ENCODE assay signal across 8 mouse cellular contexts in the genomic region with DNA sequence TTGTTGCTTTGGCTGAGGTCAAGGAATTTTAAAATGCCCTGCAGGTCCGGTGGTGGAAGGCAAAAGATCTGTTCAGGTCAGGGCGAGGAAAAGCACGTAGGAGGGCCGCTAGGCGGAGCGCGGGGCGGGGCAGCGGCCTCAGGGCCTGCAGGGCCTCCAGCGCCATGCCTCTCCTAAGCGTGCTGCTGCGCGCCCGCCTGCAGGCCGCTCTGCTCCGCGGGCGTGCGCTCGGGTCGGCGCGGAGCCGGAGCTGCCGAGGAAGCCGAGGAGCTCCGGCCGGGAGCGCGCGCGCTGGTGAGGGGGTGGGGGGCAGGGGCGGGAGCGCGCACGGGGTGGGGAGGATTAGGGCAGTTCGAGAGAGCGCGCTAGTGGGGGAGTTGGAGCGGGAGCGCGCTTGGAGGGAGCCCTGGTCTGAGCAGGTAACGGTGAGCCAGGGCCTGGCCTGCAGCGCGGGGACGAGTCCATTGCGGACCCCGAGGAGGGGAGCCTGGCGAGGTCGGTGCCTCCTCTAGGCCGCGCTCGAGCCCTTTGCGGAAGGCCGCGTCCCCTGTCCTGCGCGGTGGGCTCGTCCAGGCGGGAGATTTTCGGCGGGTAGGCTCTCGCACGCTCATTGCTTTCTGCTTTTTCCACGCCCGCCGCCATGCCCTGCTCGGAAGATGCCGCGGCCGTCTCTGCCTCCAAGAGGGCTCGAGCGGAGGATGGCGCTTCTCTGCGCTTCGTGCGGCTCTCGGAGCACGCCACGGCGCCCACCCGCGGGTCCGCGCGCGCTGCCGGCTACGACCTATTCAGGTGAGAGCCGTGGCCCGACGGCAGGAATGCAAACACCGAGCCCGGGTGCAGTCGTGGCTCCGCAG. TPM values are rescaled to one million over a fixed set of nuclear protein-coding genes. Genes with fewer than 3 reads are reported as not detected.
DNase-seq lines count a peak whose midpoint lies in the region; ATAC-seq and TF ChIP-seq lines count a peak whose summit lies in the region.

A gene (plus strand): TSS at position 83 of the 854 bp plus-strand sequence.

- no peaks in the 10 kb centered on the region for H3K9me3 ChIP-seq in erythroblast, embryonic 14.5 days (ENCODE audit: control insufficient read depth, low read length)
- H3K9me3 ChIP-seq in heart, embryonic 11.5 days (replicated peaks; ENCODE audit: control insufficient read depth, low read length) = no peaks in the 10 kb centered on the region
- no peaks in the 10 kb centered on the region for H3K9me3 ChIP-seq in kidney, embryonic 16.5 days (ENCODE audit: low read length)

- H3K4me1 ChIP-seq in erythroblast, embryonic 14.5 days (ENCODE audit: control insufficient read depth) = peaks cover 50% of the 10 kb centered on the region
- peaks cover 12% of the 10 kb centered on the region for H3K4me1 ChIP-seq in heart, embryonic 11.5 days (ENCODE audit: control insufficient read depth, insufficient read depth, low read length)
- peaks cover 34% of the 10 kb centered on the region for H3K4me1 ChIP-seq in kidney, embryonic 16.5 days (ENCODE audit: insufficient read depth, low read length)
- H3K4me1 ChIP-seq in liver, adult 2 months (ENCODE audit: control insufficient read depth, insufficient read depth, low read length) = peaks cover 7% of the 10 kb centered on the region

- H3K79me3 ChIP-seq in C2C12 (ENCODE audit: low read depth) = peaks cover 44% of the 10 kb centered on the region

- peaks cover 34% of the 10 kb centered on the region for H3K36me3 ChIP-seq in C2C12 (ENCODE audit: control insufficient read depth, insufficient read depth)
- peaks cover 41% of the 10 kb centered on the region for H3K36me3 ChIP-seq in erythroblast, embryonic 14.5 days (ENCODE audit: control insufficient read depth)
- peaks cover 15% of the 10 kb centered on the region for H3K36me3 ChIP-seq in heart, embryonic 11.5 days (ENCODE audit: control insufficient read depth, insufficient read depth, low read length)
- H3K36me3 ChIP-seq in kidney, embryonic 16.5 days (ENCODE audit: insufficient read depth, low read length) = peaks cover 17% of the 10 kb centered on the region; the same call in 1 of the 2 replicates
- H3K36me3 ChIP-seq in liver, adult 2 months (ENCODE audit: control insufficient read depth, insufficient read depth, low read length) = no peaks in the 10 kb centered on the region
- peaks cover 7% of the 10 kb centered on the region for H3K36me3 ChIP-seq in myocyte (ENCODE audit: control insufficient read depth, insufficient read depth)
- no peaks in the 10 kb centered on the region for H3K36me3 ChIP-seq in splenic B cell, adult 2 months (ENCODE audit: control insufficient read depth, insufficient read depth, low read length, poor library complexity, severe bottlenecking)

- peak within 1 kb of the TSS; percentile 76 for H3K27ac ChIP-seq in heart, embryonic 11.5 days (ENCODE audit: low read depth, low read length)
- H3K27ac ChIP-seq in kidney, embryonic 16.5 days (ENCODE audit: low read length) = peak within 1 kb of the TSS; percentile 92
- peak within 1 kb of the TSS; percentile 18; the same call in 1 of the 2 replicates for H3K27ac ChIP-seq in liver, adult 2 months (replicated peaks; ENCODE audit: insufficient read depth, low read depth, low read length)

- peak within 1 kb of the TSS; percentile 75 for H3K9ac ChIP-seq in heart, embryonic 11.5 days (ENCODE audit: low read depth, low read length)
- H3K9ac ChIP-seq in kidney, embryonic 16.5 days (replicated peaks; ENCODE audit: low read length) = peak within 1 kb of the TSS; percentile 88
- H3K9ac ChIP-seq in liver, adult 2 months (ENCODE audit: low read depth, low read length) = peak within 1 kb of the TSS; percentile 70

- H3K27me3 ChIP-seq in C2C12 (ENCODE audit: control insufficient read depth, insufficient read depth, insufficient read length) (no peaks in the 10 kb centered on the region), myocyte (ENCODE audit: control insufficient read depth, insufficient read depth, insufficient read length) (no peaks in the 10 kb centered on the region)
- no peaks in the 10 kb centered on the region for H3K27me3 ChIP-seq in erythroblast, embryonic 14.5 days (ENCODE audit: control insufficient read depth)
- no peaks in the 10 kb centered on the region for H3K27me3 ChIP-seq in heart, embryonic 11.5 days (ENCODE audit: control insufficient read depth, insufficient read depth, low read length)
- no peaks in the 10 kb centered on the region for H3K27me3 ChIP-seq in kidney, embryonic 16.5 days (ENCODE audit: insufficient read depth, low read length)
- H3K27me3 ChIP-seq in liver, adult 2 months (ENCODE audit: control insufficient read depth, insufficient read depth, low read length) = no peaks in the 10 kb centered on the region
- no peaks in the 10 kb centered on the region for H3K27me3 ChIP-seq in splenic B cell, adult 2 months (ENCODE audit: control insufficient read depth, insufficient read depth, low read length, poor library complexity, severe bottlenecking)

- under 1% methylated on average over 95 of the region's 96 CpGs for WGBS in heart, embryonic 11.5 days (ENCODE audit: insufficient replicate concordance)
- under 1% methylated on average over 96 of the region's 96 CpGs for WGBS in kidney, embryonic 16.5 days
- under 1% methylated on average over 96 of the region's 96 CpGs for WGBS in liver, adult 2 months

- TF ChIP-seq CTCF in C2C12 (IDR thresholded peaks at IDR 0.05; ENCODE audit: control insufficient read depth, insufficient read depth, insufficient read length) = no peak
- peak; percentile 35; the same call in 1 of the 2 replicates for TF ChIP-seq CTCF in brain, embryonic 14.5 days (IDR thresholded peaks at IDR 0.05; ENCODE audit: borderline replicate concordance, extremely low read depth, insufficient read depth, insufficient read length)
- peak; percentile 59 for TF ChIP-seq CTCF in liver, adult 2 months (IDR thresholded peaks at IDR 0.05; ENCODE audit: low read depth, low read length)

- H3ac ChIP-seq in C2C12 (ENCODE audit: control insufficient read depth, insufficient read length, low read depth) = peak within 1 kb of the TSS; percentile 67
- H3ac ChIP-seq in myocyte (ENCODE audit: control insufficient read depth, insufficient read length) = peak within 1 kb of the TSS; percentile 41

- H3K4me3 ChIP-seq in C2C12 (ENCODE audit: insufficient read depth, poor library complexity, severe bottlenecking) (peak within 1 kb of the TSS; percentile 78), myocyte (peak within 1 kb of the TSS; percentile 66)
- H3K4me3 ChIP-seq in erythroblast, embryonic 14.5 days (replicated peaks) = peak within 1 kb of the TSS; percentile 87
- peak within 1 kb of the TSS; percentile 60 for H3K4me3 ChIP-seq in heart, embryonic 11.5 days (ENCODE audit: low read depth, low read length)
- peak within 1 kb of the TSS; percentile 77 for H3K4me3 ChIP-seq in kidney, embryonic 16.5 days (ENCODE audit: low read length)
- H3K4me3 ChIP-seq in liver, adult 2 months (ENCODE audit: insufficient read depth, low read depth, low read length) = peak within 1 kb of the TSS; percentile 70

- H3K79me2 ChIP-seq in C2C12 (ENCODE audit: control insufficient read depth, insufficient read depth) (peaks cover 54% of the 10 kb centered on the region), myocyte (ENCODE audit: control insufficient read depth, insufficient read depth) (peaks cover 36% of the 10 kb centered on the region)
- H3K79me2 ChIP-seq in liver, adult 2 months (ENCODE audit: control insufficient read depth, insufficient read depth, low read length) = no peaks in the 10 kb centered on the region

- peak; percentile 99 for ATAC-seq in heart, embryonic 11.5 days (replicated peaks; ENCODE audit: insufficient number of reproducible peaks, low FRiP score, low TSS enrichment)
- peak; percentile 99 for ATAC-seq in kidney, embryonic 16.5 days (ENCODE audit: low FRiP score, low TSS enrichment)

- H3K4me2 ChIP-seq in heart, embryonic 11.5 days = peak within 1 kb of the TSS; percentile 69
- peak within 1 kb of the TSS; percentile 54 for H3K4me2 ChIP-seq in kidney, embryonic 16.5 days (replicated peaks; ENCODE audit: low read depth, low read length)
- H3K4me2 ChIP-seq in myocyte (ENCODE audit: low read depth) = peak within 1 kb of the TSS; percentile 86

- peak; percentile 62 for TF ChIP-seq POLR2A in brain, embryonic 14.5 days (IDR thresholded peaks at IDR 0.05; ENCODE audit: borderline replicate concordance, extremely low read depth, insufficient read depth, insufficient read length, poor library complexity, severe bottlenecking)
- TF ChIP-seq POLR2A in liver, adult 2 months (IDR thresholded peaks at IDR 0.05; ENCODE audit: extremely low read depth, insufficient read depth, low read length) = peak; percentile 56; the same call in 1 of the 2 replicates
- TF ChIP-seq POLR2A in myocyte (IDR thresholded peaks at IDR 0.05; ENCODE audit: insufficient read length, low read depth) = peak; percentile 81

- DNase-seq in brain, embryonic 14.5 days (ENCODE audit: low read depth) = peak; percentile 99
- peak; percentile 91 for DNase-seq in liver, adult 2 months (ENCODE audit: extremely low read depth, low read depth, low spot score)
- DNase-seq in splenic B cell, adult 2 months (ENCODE audit: low read depth, low spot score) = peak; percentile 98

TF ChIP-seq in C2C12, 6 proteins besides CTCF, POLR2A, EP300 and RAD21:
- TF ChIP-seq MAX (IDR thresholded peaks at IDR 0.05) (peak; percentile 93), MYOG (IDR thresholded peaks at IDR 0.05; ENCODE audit: control insufficient read depth, extremely low read depth, insufficient read length) (no peak)

TF ChIP-seq in myocyte, 11 proteins besides CTCF, POLR2A, EP300 and RAD21:
- TF ChIP-seq TCF12 (IDR thresholded peaks at IDR 0.05; ENCODE audit: insufficient read depth, poor library complexity, severe bottlenecking) (no peak), MYOD1 (IDR thresholded peaks at IDR 0.05; ENCODE audit: control insufficient read depth in 1 of 3, insufficient read length in 2 of 3, low read depth in 2 of 3) (peak in 1 of 3 experiments; percentile 19), POLR2AphosphoS2 (IDR thresholded peaks at IDR 0.05; ENCODE audit: insufficient read length, low read depth) (peak; percentile 66), E2F4 (IDR thresholded peaks at IDR 0.05; ENCODE audit: insufficient read depth) (peak; percentile 68), MYOG (IDR thresholded peaks at IDR 0.05; ENCODE audit: control insufficient read depth in 1 of 3, insufficient read depth in 1 of 3, insufficient read length in 2 of 3, low read depth in 2 of 3) (peak in 1 of 3 experiments; percentile 11), MAX (IDR thresholded peaks at IDR 0.05; ENCODE audit: low read depth) (no peak)

RNA-seq across cellular contexts. Expression of the gene that starts here (rescaled TPM):
- polyA plus RNA-seq in C2C12 (2012; fragmentation: generic; extraction: Trizol) (99.9 TPM), myocyte (2012; fragmentation: generic; extraction: Trizol) (57.1 TPM)
- polyA plus RNA-seq in brain, embryonic 14.5 days (2012; rRNA removed) = 57.0 and 77.4 TPM in 2 replicates
- polyA plus RNA-seq in erythroblast, embryonic 14.5 days (2012) = 13.5 and 15.7 TPM in 2 replicates
- polyA plus RNA-seq in heart, embryonic 11.5 days (2014; fragmentation: Nextera tagmentation; extraction: Ambion mirVana) = 148 and 156 TPM in 2 replicates
- 156 and 164 TPM in 2 replicates for polyA plus RNA-seq in kidney, embryonic 16.5 days (2015; fragmentation: Nextera tagmentation; extraction: Ambion mirVana)
- total RNA-seq in liver, adult 2 months (2014; rRNA removed) = 13.4 and 16.8 TPM in 2 replicates
- 8.6 and 10.9 TPM in 2 replicates for polyA plus RNA-seq in liver, adult 2 months (2012; rRNA removed)

Comparison
In these comparisons a context has a peak if more than half of its experiments do, and no peak if none do; other contexts are left out.
1. Peak in every context shown above with its lines: DNase-seq, ATAC-seq, H3K4me3 ChIP-seq and H3K27ac ChIP-seq.
2. H3K27ac ChIP-seq: peak in every context shown above with its lines; median percentile 92 in kidney, embryonic 16.5 days; 76 in heart, embryonic 11.5 days; 18 in liver, adult 2 months.